Mouse (Mus musculus) heart, embryonic 13.5 days (tissue): ENCODE data around the gene Arsg. TPM values are rescaled to one million over a fixed set of nuclear protein-coding genes. Genes with fewer than 3 reads are reported as not detected.
A peak's percentile ranks its signal among the peaks of the same experiment; 100 is the strongest.
"Not testable (repeated sequence)": the region's sequence is repeated elsewhere in the genome, so short reads cannot be mapped to it uniquely, and the experiment has no call there.

ENCODE experiments used
- ATAC-seq: fragments of 200-750 bp; cut with Nextera tagmentation; 2 replicates; pipeline ENCODE4 v1.8.0; 2017; ENCODE audit warnings: moderate TSS enrichment; ENCODE audit not compliant: insufficient number of reproducible peaks, low FRiP score, low TSS enrichment; ENCODE audit errors: extremely low read depth
- H3K27ac ChIP-seq: fragments of 300-500 bp; sonication (generic); replicated peaks from 2 replicates; pipeline ENCODE4 v1.5.1; 2015; ENCODE audit warnings: moderate library complexity, mild to moderate bottlenecking, inconsistent platforms
- H3K27me3 ChIP-seq: fragments of 300-500 bp; sonication (generic); replicated peaks from 2 replicates; pipeline ENCODE4 v1.6.1; 2015; ENCODE audit warnings: mild to moderate bottlenecking, inconsistent platforms
- H3K36me3 ChIP-seq: fragments of 300-500 bp; sonication (generic); 2 replicates; pipeline ENCODE4 v1.6.1; 2015; ENCODE audit warnings: mild to moderate bottlenecking, inconsistent platforms
- H3K4me1 ChIP-seq: fragments of 300-500 bp; sonication (generic); 2 replicates; pipeline ENCODE4 v1.6.1; 2015; ENCODE audit warnings: inconsistent platforms
- H3K4me2 ChIP-seq: fragments of 300-500 bp; sonication (generic); 2 replicates; pipeline ENCODE4 v1.6.1; 2015; ENCODE audit warnings: inconsistent platforms, mild to moderate bottlenecking, moderate library complexity
- H3K4me3 ChIP-seq: fragments of 300-500 bp; sonication (generic); 2 replicates; pipeline ENCODE4 v1.5.1; 2015; ENCODE audit warnings: moderate library complexity, mild to moderate bottlenecking, inconsistent platforms
- H3K9ac ChIP-seq: fragments of 300-500 bp; sonication (generic); 2 replicates; pipeline ENCODE4 v1.6.1; 2015; ENCODE audit warnings: inconsistent platforms, mild to moderate bottlenecking, moderate library complexity
- H3K9me3 ChIP-seq: fragments of 300-500 bp; sonication (generic); 2 replicates; pipeline ENCODE4 v1.6.1; 2016; ENCODE audit warnings: inconsistent platforms
- WGBS: fragments of 180-500 bp; shearing (Covaris S2); methylation state at CpG from one replicate; pipeline ENCODE4 v1.1.7; 2015; ENCODE audit warnings: mixed read lengths; 5-methylcytosine and 5-hydroxymethylcytosine counted together
- polyA plus RNA-seq: library from polyadenylated mRNA; unstranded; fragments of >200 nt; fragmentation: Nextera tagmentation; extraction: Ambion mirVana; gene quantifications from 2 replicates; pipeline ENCODE4 v1.2.1, GENCODE M21; 2015

The Arsg gene
- polyA plus RNA-seq, 1 experiment from 2014 or later: 3.8 TPM

DNA sequence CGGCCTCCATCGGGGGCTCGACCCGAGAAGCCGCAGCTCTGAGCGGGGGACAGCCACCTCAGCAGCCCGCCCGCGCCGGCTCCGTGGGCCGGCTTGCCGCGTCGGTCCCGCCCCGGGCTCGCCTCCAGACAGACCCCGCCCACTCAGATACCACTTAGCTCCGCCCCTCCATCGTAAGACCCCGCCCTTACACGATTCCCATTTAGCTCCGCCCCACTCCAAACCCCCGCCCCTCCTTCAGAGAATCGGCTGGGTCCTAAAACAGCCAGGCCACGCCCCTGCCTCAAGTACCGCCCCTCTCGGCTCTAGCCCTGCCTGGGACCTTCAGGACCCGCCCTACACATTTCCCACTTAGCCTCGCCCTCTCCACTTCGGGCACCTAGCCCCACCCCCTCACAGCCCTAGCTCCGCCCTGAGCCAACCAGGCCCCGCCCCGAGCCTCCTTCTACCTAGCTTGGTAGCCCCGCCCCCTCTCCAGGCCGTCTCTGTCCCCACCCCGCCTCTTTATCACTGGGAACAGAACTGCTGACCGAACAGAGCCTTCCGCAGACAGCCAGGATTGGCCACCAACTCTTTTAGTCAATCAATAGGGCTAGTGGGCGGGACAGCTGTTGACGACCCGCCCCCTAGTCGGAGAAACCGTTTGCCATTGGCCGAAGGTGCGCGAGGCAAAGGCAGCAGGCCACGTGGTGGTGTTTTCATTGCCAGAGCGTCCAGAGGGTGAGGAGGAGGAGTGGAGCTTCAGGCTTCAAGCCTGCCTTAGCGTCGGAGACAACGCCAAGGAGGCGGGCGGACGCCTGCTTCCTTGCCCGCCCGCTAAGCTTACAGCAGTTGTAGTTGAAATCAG, 138.4 kb downstream of the Arsg start, which contains the start of gene Wipi1:
Wipi1 (minus strand) TSS at position 665 of the 847 bp plus-strand sequence.
- H3K9ac ChIP-seq: peak within 1 kb of the TSS; percentile 91
- ATAC-seq: peak; percentile 96
- WGBS: under 1% methylated on average over 58 of the region's 58 CpGs
- H3K27ac ChIP-seq: peak within 1 kb of the TSS; percentile 88
- no peaks in the 10 kb centered on the region for H3K36me3 ChIP-seq
- H3K4me1 ChIP-seq: peaks cover 30% of the 10 kb centered on the region
- peak within 1 kb of the TSS; percentile 79 for H3K4me3 ChIP-seq
- H3K9me3 ChIP-seq: no peaks in the 10 kb centered on the region
- H3K27me3 ChIP-seq: no peaks in the 10 kb centered on the region
- H3K4me2 ChIP-seq: peak within 1 kb of the TSS; percentile 87

DNA sequence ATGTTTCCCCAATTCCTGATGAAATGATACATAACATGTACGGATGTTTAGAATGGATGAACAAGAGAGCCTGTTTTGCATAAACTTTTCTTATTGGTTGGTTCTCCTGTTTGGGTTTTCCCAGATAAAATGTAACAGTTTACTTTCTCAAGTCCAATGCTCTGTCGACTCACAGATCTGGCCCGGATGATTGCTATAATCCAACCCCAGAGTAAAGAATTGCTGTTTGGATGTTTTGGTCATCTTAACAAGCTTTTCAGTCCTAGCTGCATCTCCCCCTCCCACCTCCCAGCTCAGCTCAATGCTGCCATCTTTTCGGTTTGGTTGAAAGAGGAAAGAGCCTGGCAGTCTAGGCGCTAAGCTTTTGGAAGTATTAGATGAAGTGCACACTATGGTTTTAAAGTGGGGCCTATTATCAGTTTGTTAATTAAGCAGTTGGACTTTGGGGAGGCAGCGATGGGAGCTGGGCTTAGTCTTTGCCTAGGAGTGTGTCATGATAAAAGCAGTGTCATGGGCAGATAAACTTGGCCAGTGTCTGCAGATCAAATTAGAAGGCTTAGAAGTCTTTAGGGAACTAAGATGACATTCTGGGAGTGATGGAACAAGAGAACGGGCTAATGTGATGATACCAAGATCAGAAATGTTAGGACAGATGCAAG, 139.8 kb downstream of the Arsg start:
- Histone ChIP-seq H3K27me3 (no peaks in the 10 kb centered on the region), H3K9me3 (no peaks in the 10 kb centered on the region), H3K36me3 (no peaks in the 10 kb centered on the region), H3K4me1 (peaks cover 36% of the 10 kb centered on the region), H3K27ac (no peak overlapping the region), H3K9ac (no peak overlapping the region), H3K4me3 (no peak overlapping the region), H3K4me2 (peak overlapping the region; percentile 87; the same call in 1 of the 2 replicates)
- ATAC-seq: no peak
- WGBS: 51% methylated on average over 7 of the region's 7 CpGs

DNA sequence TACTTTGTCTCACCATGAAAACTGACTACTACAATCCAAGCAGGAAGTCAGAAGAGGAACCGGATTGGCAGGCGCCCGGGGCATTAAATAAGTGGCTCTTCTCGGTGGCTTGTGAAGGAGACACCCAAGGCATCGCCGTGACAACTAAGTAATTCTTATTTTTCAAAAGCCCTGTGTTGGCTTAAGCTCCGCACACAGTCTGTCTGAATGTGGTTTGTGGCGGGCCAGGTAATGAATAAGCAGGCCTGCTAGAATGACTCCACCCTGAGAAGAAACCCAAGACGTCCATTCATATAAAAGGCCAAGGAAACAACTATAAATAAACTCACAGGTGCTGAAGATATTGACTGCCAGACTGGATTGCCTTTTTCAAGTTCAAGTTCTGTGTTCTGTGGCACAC, 142.1 kb downstream of the Arsg start:
- Histone ChIP-seq H3K4me2 (no peak overlapping the region), H3K4me3 (no peak overlapping the region), H3K9ac (no peak overlapping the region), H3K27ac (no peak overlapping the region), H3K36me3 (no peaks in the 10 kb centered on the region), H3K9me3 (no peaks in the 10 kb centered on the region), H3K4me1 (peaks cover 21% of the 10 kb centered on the region), H3K27me3 (no peaks in the 10 kb centered on the region)
- WGBS: 75% methylated on average over 9 of the region's 9 CpGs
- ATAC-seq: no peak

DNA sequence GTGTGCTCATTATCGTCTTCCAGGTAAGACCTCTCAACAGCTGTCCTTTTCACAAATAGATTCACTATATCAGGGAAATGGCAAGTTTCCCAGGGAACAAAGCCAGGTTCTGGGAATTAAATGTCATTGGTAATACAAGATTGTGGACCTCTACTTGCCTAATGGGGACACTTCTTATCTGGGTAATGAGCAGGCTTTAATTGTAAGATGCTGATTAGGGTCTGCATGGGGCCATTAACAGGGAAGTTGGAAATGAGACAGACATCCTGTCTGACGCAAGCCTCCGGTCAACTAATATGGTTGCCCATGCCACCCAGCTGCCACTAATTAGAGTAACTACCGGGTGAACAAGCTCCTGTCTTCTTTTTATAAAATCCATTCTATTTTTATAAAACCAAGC, 143.2 kb downstream of the Arsg start:
- WGBS: 67% methylated on average over 4 of the region's 4 CpGs

DNA sequence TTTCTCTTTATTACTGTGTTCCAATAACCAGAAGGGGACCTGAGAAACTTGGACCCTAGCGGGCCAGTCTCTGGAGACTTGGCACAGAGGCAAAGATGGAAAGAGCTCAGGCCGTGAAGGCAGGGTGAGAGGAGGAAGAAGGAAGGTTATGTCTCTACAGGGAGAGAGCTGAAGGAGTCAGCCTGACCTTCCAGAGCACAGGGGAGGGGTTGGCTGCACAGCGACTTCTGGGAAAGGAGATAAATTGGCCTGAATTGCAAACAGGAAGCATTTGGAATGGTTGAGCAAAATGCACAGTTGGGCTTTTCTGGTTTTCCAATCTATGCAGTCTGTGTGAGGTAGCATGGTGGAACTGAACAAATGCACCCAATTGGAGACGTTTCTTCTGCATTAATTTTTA, 143.6 kb downstream of the Arsg start:
- Histone ChIP-seq H3K9ac (no peak overlapping the region), H3K27me3 (no peaks in the 10 kb centered on the region), H3K4me1 (peaks cover 22% of the 10 kb centered on the region), H3K9me3 (no peaks in the 10 kb centered on the region), H3K4me3 (no peak overlapping the region), H3K4me2 (no peak overlapping the region), H3K27ac (peak overlapping the region; percentile 34), H3K36me3 (no peaks in the 10 kb centered on the region)
- 45% methylated on average over 4 of the region's 4 CpGs for WGBS
- no peak for ATAC-seq

More for the DNA sequence above, 143.2 kb downstream of the Arsg start:
- no peak overlapping the region for H3K4me2 ChIP-seq
- no peak overlapping the region for H3K4me3 ChIP-seq
- no peaks in the 10 kb centered on the region for H3K27me3 ChIP-seq
- H3K36me3 ChIP-seq: no peaks in the 10 kb centered on the region
- H3K27ac ChIP-seq: peak overlapping the region; percentile 34
- no peaks in the 10 kb centered on the region for H3K9me3 ChIP-seq
- H3K4me1 ChIP-seq: peaks cover 18% of the 10 kb centered on the region
- no peak for ATAC-seq
- H3K9ac ChIP-seq: no peak overlapping the region

DNA sequence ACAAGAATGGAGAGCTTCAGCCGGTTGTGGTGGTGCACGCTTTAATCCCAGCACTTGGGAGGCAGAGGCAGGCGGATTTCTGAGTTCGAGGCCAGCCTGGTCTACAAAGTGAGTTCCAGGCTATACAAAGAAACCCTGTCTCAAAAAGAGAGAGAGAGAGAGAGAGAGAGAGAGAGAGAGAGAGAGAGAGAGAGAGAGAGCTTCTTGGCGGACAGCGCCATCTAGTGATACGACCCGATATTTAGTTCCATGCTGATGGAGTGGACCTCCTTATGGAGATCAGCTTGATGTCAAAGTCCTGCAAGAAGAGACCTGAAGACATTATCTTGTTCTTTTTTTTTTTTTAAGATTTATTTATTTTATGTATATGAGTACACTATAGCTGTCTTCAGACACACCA, 145.9 kb downstream of the Arsg start:
- not testable (repeated sequence) for H3K27me3 ChIP-seq, H3K4me2 ChIP-seq, H3K4me3 ChIP-seq, H3K36me3 ChIP-seq, ATAC-seq, H3K9ac ChIP-seq, H3K27ac ChIP-seq, H3K9me3 ChIP-seq
- H3K4me1 ChIP-seq: peaks cover 38% of the 10 kb centered on the region
- WGBS: 30% methylated on average over 8 of the region's 8 CpGs

DNA sequence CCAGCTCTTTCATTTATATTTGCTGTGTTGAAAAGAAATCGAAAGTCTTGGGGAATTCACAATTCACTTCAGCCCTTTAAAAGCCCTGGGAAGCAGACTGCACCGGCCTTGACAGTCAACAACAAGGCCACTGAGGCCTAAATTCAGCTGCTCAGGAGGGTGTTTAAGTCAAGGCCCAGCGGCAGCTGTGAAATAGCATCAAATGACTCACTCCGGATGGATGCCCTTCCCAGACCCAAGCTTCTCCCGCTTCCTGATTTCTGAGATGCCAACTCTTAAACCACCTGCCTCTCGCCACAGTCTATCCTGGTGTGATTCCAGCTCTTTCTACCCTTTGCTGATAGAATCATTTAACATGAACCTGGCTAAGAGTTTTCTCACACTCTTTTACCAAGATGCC, 147.2 kb downstream of the Arsg start:
- H3K4me1 ChIP-seq: peaks cover 40% of the 10 kb centered on the region
- H3K9me3 ChIP-seq: no peaks in the 10 kb centered on the region
- no peaks in the 10 kb centered on the region for H3K36me3 ChIP-seq
- H3K27ac ChIP-seq: no peak overlapping the region
- H3K9ac ChIP-seq: no peak overlapping the region
- ATAC-seq: no peak
- H3K4me2 ChIP-seq: no peak overlapping the region
- H3K4me3 ChIP-seq: no peak overlapping the region
- no peaks in the 10 kb centered on the region for H3K27me3 ChIP-seq
- 67% methylated on average over 6 of the region's 6 CpGs for WGBS

DNA sequence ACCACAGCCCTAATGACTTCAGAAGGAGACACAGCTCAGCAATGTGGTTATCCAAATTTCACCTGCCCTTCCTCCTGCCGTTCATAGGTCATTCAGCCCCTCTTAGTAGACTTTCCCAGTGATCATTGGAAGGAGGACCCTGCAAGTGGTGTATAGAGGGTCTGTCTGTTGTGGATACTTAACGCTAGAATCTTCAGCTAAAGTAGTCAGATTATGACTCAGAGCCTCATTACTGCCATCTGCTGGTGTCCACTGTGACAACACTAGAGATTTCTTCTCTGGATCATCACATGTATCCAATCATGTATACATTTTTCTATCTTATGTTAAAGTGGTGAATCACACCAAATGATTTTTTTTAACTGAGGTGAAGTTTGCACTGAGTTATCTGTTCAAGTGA, 148.0 kb downstream of the Arsg start:
- H3K9ac ChIP-seq: no peak overlapping the region
- H3K27ac ChIP-seq: peak overlapping the region; percentile 88; the same call in 1 of the 2 replicates
- 8% methylated on average over 2 of the region's 2 CpGs for WGBS
- no peak overlapping the region for H3K4me3 ChIP-seq
- no peak overlapping the region for H3K4me2 ChIP-seq
- no peak for ATAC-seq
- peaks cover 42% of the 10 kb centered on the region for H3K4me1 ChIP-seq
- no peaks in the 10 kb centered on the region for H3K9me3 ChIP-seq
- H3K27me3 ChIP-seq: no peaks in the 10 kb centered on the region
- no peaks in the 10 kb centered on the region for H3K36me3 ChIP-seq

DNA sequence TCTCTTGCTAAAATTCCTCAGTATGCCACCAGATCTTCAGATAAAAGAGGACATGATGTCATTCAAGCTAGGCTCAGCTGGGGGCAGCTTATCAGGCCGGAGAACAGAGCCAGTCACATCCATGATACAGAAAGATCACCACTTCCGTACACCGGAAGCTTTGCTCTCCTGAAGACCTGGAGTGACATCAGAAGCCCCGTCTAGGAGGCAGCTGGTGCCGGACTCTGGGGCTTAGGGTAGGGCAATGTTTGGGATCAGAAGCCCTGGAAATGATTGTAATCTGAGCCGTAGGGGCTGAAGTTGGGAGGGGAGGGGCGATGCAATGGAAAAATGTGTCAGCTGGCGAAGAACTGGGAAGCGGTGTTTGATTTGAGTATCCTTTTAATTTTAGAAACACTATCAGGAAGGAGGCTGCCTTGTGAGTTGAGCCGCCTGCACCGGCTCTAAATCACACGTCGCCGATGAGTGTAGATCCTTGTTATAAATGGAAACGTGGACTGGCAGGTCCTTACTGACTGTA, 149.4 kb downstream of the Arsg start:
- Histone ChIP-seq H3K9ac (peak overlapping the region; percentile 51; the same call in 1 of the 2 replicates), H3K4me3 (peak overlapping the region; percentile 27), H3K4me1 (peaks cover 35% of the 10 kb centered on the region), H3K27me3 (no peaks in the 10 kb centered on the region), H3K9me3 (no peaks in the 10 kb centered on the region), H3K27ac (peak overlapping the region; percentile 88), H3K36me3 (no peaks in the 10 kb centered on the region), H3K4me2 (peak overlapping the region; percentile 61)
- WGBS: 2% methylated on average over 15 of the region's 15 CpGs
- peak; percentile 37; the same call in 1 of the 2 replicates for ATAC-seq
